Mouse (Mus musculus) bone marrow macrophage, adult 2 months (primary cell): ENCODE results near the gene Cab39. TPM values are rescaled to one million over a fixed set of nuclear protein-coding genes. Genes with fewer than 3 reads are reported as not detected.

Experiments used
- H3K27ac ChIP-seq: 2 replicates; pipeline ENCODE4 v1.5.1; 2012; ENCODE audit warnings: low read depth, low read length; ENCODE audit not compliant: insufficient read depth
- H3K4me1 ChIP-seq: 2 replicates; pipeline ENCODE4 v1.6.1; 2012; ENCODE audit warnings: low read length; ENCODE audit not compliant: control insufficient read depth, insufficient read depth
- H3K4me3 ChIP-seq: 2 replicates; pipeline ENCODE4 v1.5.1; 2012; ENCODE audit warnings: mild to moderate bottlenecking, low read length, moderate library complexity; ENCODE audit not compliant: insufficient read depth
- CTCF ChIP-seq: IDR thresholded peaks from 2 replicates; pipeline ENCODE4 v1.5.1; 2012; ENCODE audit warnings: low read depth, mild to moderate bottlenecking, low read length, moderate library complexity
- POLR2A ChIP-seq: IDR thresholded peaks from 2 replicates; pipeline ENCODE4 v1.6.1; 2012; ENCODE audit warnings: mild to moderate bottlenecking, low read depth, low read length, borderline replicate concordance
- polyA plus RNA-seq: library from polyadenylated mRNA; stranded (reverse); fragments of >200 nt; gene quantifications from 2 replicates; pipeline ENCODE4 v1.2.4, GENCODE M21; 2012; ENCODE audit not compliant: missing spikeins, insufficient read depth, insufficient read length

Gene Cab39
- polyA plus RNA-seq, 1 experiment: 119 TPM

DNA sequence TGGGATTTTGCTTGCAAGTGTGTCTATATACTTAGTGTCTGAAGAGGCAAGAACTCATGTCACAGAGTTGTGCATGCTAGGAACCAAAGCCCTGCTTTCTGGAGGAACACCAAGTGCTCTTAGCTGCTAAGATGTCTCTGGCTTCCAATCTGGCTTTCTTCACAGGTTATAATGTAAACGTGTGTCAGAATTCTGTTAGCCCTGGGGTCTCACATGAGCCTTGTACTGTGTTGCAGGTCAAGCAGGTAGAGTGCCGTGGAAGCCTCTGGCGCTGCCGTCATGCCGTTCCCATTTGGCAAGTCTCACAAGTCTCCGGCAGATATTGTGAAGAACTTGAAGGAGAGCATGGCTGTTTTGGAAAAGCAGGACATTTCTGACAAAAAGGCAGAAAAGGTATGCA is 24.9 kb downstream of the Cab39 start:
- no peak overlapping the region for H3K4me3 ChIP-seq
- TF ChIP-seq POLR2A: no peak
- no peak for TF ChIP-seq CTCF
- H3K27ac ChIP-seq: no peak overlapping the region
- peaks cover 28% of the 10 kb centered on the region for H3K4me1 ChIP-seq

DNA sequence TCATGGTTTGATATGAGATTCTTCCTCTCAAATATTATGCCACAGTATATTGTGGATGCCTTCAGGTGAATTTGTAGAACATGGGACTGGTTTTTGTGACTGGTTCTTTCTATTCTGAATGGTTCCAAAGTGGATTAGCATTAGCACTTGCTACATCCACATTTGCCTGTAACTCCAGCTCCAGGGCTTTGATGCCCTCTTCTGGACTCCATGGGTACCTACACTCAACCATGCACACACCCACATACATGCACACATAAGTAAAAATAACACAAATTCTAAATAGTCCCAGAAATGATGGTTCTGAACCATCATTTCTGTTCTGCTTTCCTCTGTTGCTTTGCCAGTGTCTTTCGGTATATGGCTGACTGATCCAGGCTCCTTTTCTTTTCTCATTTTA is 26.5 kb downstream of the Cab39 start:
- peaks cover 13% of the 10 kb centered on the region for H3K4me1 ChIP-seq
- H3K27ac ChIP-seq: no peak overlapping the region
- H3K4me3 ChIP-seq: no peak overlapping the region
- no peak for TF ChIP-seq POLR2A
- no peak for TF ChIP-seq CTCF

DNA sequence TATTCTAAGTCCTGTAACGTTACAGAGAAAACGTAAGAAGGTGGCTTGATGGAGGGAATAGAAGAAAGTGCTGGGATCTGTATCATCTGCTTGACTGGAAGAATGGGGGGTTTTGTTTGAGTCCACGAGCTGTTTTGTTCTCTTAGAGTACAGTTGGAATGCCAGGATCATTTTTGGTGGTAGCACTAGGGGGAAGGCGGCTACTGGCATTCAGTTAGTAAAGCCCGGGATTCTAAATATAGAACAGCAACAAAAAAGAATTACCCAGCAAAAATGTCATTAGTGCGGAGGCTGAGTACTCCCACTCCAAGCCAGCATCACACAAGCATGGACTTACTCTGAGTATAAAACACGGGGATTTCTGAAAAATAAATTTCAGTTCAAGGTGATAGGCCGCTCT is 29.0 kb downstream of the Cab39 start:
- TF ChIP-seq CTCF (no peak), POLR2A (no peak)
- Histone ChIP-seq H3K4me3 (no peak overlapping the region), H3K4me1 (peaks cover 19% of the 10 kb centered on the region), H3K27ac (no peak overlapping the region)

DNA sequence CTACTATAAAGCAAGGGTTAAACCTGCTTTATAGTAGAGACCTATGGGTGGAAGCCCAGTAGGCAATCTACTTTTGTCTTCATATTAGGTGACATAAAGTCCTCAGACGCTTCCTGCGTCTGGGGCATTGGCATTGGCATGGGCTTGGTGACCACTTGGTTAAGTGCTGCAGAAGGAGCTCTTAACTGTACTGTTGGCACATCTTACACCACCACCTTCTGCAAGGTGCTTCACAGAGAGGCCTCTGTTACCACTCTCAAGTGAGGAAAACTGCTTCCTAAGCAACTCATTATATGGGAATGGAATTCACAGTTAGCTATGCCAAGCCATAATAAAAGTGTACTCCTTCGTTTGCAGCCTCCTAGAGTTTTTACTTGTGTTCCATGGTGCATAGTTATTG is 31.7 kb downstream of the Cab39 start:
- H3K4me3 ChIP-seq: no peak overlapping the region
- peaks cover 34% of the 10 kb centered on the region for H3K4me1 ChIP-seq
- TF ChIP-seq POLR2A (no peak), CTCF (no peak)
- no peak overlapping the region for H3K27ac ChIP-seq

DNA sequence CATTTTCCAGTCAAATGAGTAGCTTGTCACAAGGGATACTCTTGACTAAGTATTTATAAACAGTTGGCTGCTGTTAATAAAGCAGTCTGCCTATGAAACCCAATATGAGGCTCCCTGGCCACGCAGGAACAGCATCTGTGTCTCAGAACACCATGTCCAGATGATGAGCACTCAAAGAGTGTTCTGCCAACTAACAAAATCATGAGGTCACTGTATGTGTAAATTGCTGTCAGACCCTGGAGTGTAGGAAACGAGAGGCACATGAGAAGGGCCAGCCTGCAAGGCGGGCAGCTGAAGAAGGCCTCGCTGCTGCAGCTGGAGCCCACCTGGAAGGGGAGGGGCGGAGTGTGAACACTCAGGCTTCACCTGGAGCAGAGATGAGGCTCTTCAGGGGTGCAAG is 33.9 kb downstream of the Cab39 start:
- Histone ChIP-seq H3K27ac (peak overlapping the region; percentile 7; the same call in 1 of the 2 replicates), H3K4me1 (peaks cover 42% of the 10 kb centered on the region), H3K4me3 (no peak overlapping the region)
- no peak for TF ChIP-seq POLR2A
- TF ChIP-seq CTCF: no peak

DNA sequence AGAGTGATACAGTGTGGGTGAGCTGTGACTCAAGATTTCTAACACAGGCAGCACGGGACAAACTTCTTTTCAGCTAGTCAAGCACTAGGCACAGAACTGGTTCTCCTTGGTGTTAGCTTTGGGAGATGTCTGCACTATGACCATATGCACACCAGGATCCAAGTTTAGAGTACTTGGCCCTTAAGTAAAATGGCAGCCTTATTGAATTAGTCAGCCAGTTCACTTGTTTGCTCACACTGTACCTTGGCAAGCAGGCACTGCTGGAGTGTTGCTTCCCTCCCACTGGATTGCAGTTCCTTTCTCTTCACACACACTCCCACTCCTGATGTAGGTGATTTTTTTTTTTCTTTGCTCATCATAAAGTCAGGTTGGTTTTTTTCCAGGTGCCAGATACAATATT is 35.8 kb downstream of the Cab39 start:
- Histone ChIP-seq H3K4me1 (peaks cover 39% of the 10 kb centered on the region), H3K4me3 (no peak overlapping the region), H3K27ac (no peak overlapping the region)
- TF ChIP-seq POLR2A (no peak), CTCF (no peak)

DNA sequence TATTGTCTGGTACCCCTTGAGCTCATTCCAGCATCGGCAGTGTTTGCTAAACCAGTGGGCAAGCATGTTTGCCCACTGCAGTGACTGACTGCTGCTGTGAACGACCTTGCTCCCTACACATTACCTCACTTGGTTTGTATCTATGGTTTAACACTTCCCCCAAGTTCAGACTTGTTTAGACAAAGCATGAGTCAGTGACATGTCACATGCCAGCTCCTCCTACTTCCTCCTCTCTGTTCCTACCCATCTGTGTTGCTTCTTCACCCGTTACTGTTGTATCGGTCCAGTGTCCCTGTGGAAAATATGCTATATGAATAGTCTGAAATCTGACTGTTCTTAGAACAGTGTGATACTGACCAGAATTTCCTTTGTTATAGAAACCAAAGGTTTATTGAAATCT is 44.8 kb downstream of the Cab39 start:
- H3K27ac ChIP-seq: peak overlapping the region; percentile 84
- H3K4me3 ChIP-seq: peak overlapping the region; percentile 27
- TF ChIP-seq CTCF: no peak
- peaks cover 49% of the 10 kb centered on the region for H3K4me1 ChIP-seq

DNA sequence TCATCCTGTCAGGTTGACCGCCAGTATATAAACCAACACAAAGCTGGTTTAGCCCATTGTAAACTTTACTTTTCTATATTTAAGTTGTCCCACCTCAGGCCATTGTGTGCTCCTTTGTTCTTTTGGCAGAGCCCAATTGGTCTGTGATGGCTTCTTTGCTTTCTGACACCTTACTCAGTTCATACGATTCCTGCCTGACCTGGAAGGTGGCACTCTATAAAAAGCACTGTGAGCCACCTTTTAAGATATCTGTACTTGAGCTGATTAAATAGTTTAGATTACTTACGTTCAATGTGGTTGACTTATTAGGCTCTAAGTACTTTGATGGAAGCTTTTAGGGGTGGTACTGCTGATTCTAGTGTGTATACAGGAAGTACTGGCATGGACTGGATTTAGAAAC is 46.1 kb downstream of the Cab39 start:
- Histone ChIP-seq H3K4me3 (no peak overlapping the region), H3K4me1 (peaks cover 59% of the 10 kb centered on the region), H3K27ac (peak overlapping the region; percentile 48)

DNA sequence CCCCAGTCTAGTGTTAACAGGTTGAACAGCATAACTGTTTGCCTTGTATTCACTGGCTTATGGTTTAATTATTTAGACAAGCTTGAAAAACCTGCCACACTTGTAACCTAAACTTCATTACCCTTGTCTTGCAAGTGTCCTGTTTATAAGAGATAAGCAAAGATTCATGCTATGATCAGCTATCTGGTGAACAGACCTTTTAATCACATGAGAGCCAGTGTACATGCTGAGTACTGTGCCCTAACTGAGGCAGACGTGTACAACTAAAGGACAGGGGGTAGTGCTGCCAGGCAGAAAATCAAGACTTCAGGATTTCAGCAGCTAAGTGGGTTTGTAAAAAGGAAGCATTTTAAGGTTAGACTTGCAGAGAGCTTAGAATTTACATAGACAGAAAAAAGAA is 46.5 kb downstream of the Cab39 start:
- peak overlapping the region; percentile 92 for H3K27ac ChIP-seq

More for the DNA sequence above, 46.1 kb downstream of the Cab39 start:
- TF ChIP-seq CTCF: no peak
- TF ChIP-seq POLR2A: no peak

DNA sequence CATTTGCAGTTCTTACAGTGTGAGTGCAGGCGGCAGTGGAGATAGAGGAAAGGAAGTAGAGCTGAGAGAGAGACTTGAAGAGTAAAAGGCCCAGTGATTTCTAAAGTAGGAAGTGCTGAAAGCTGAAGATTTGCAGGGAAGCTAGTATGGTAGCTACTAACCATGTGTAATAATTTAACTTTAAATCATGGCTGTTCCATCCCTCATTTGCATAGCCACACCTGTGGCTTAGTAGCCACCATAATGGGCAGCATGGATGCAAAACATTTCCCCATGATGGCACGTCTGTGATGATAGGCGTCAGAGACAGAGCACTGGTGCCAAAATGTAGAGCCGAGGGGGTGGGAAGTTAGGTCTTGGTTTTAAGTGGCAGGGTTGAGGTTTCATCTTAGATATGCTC is 47.2 kb downstream of the Cab39 start:
- peak overlapping the region; percentile 92 for H3K27ac ChIP-seq
- no peak for TF ChIP-seq POLR2A
- no peak for TF ChIP-seq CTCF
- H3K4me1 ChIP-seq: peaks cover 54% of the 10 kb centered on the region
- H3K4me3 ChIP-seq: no peak overlapping the region

More for the DNA sequence above, 46.5 kb downstream of the Cab39 start:
- TF ChIP-seq CTCF (no peak), POLR2A (no peak)
- Histone ChIP-seq H3K4me3 (no peak overlapping the region), H3K4me1 (peaks cover 57% of the 10 kb centered on the region)

DNA sequence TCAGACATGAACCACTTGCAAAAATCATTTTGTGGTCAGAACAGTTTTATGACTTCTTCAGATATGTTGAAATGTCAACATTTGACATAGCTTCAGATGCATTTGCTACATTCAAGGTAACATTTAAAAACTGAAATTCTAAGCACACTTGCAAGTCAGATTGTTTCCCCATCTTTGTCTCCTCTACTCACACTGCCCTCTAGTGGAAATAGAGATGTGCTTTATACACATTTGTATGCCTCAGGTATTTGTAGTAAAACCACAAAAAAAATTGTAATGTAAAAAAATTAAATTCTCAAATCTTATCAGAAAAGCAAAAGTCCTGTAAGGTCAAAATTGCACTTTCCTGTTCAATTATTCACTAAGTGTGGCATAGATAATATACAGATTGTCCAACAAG is 49.0 kb downstream of the Cab39 start:
- TF ChIP-seq POLR2A (no peak), CTCF (no peak)
- peaks cover 52% of the 10 kb centered on the region for H3K4me1 ChIP-seq
- H3K27ac ChIP-seq: no peak overlapping the region
- H3K4me3 ChIP-seq: no peak overlapping the region
